Mouse (Mus musculus): Measurements from ENCODE around the gene Med22. TPM values are rescaled to one million over a fixed set of nuclear protein-coding genes. Genes with fewer than 3 reads are reported as not detected.

Gene Med22
- polyA plus RNA-seq, 1 experiment from 2014 or later = 28.4 TPM

Other genes with a start within 250 kb of the Med22 start
- not detected in 2 replicates for gene Lcn4, start 239.4 kb downstream of the Med22 start, polyA plus RNA-seq (2014; fragmentation: Nextera tagmentation; extraction: Ambion mirVana)
- gene Abo, start 45.7 kb downstream of the Med22 start, polyA plus RNA-seq (2014; fragmentation: Nextera tagmentation; extraction: Ambion mirVana) = not detected in 2 replicates
- gene Surf6, start 7.8 kb downstream of the Med22 start, polyA plus RNA-seq (2014; fragmentation: Nextera tagmentation; extraction: Ambion mirVana) = 13.6 and 15.0 TPM in 2 replicates
- gene Rpl7a, start 87 bp upstream of the Med22 start, polyA plus RNA-seq (2014; fragmentation: Nextera tagmentation; extraction: Ambion mirVana) = 782 and 796 TPM in 2 replicates
- 38.5 and 41.6 TPM in 2 replicates for gene Surf2, start 5.7 kb upstream of the Med22 start, polyA plus RNA-seq (2014; fragmentation: Nextera tagmentation; extraction: Ambion mirVana)
- 53.3 and 57.0 TPM in 2 replicates for gene Surf1, start 5.9 kb upstream of the Med22 start, polyA plus RNA-seq (2014; fragmentation: Nextera tagmentation; extraction: Ambion mirVana)
- gene Surf4, start 23.3 kb upstream of the Med22 start, polyA plus RNA-seq (2014; fragmentation: Nextera tagmentation; extraction: Ambion mirVana) = 181 and 195 TPM in 2 replicates
- not detected in 2 replicates for gene Stkld1, start 23.4 kb upstream of the Med22 start, polyA plus RNA-seq (2014; fragmentation: Nextera tagmentation; extraction: Ambion mirVana)
- 48.2 and 52.7 TPM in 2 replicates for gene Rexo4, start 53.7 kb upstream of the Med22 start, polyA plus RNA-seq (2014; fragmentation: Nextera tagmentation; extraction: Ambion mirVana)
- gene Adamts13, start 62.7 kb upstream of the Med22 start, polyA plus RNA-seq (2014; fragmentation: Nextera tagmentation; extraction: Ambion mirVana) = 0.15 and 0.16 TPM in 2 replicates
- gene Cacfd1, start 99.2 kb upstream of the Med22 start, polyA plus RNA-seq (2014; fragmentation: Nextera tagmentation; extraction: Ambion mirVana) = 55.0 and 56.8 TPM in 2 replicates
- 0.76 and 0.94 TPM in 2 replicates for gene Slc2a6, start 117.3 kb upstream of the Med22 start, polyA plus RNA-seq (2014; fragmentation: Nextera tagmentation; extraction: Ambion mirVana)
- not detected in 2 replicates for gene Mymk, start 161.5 kb upstream of the Med22 start, polyA plus RNA-seq (2014; fragmentation: Nextera tagmentation; extraction: Ambion mirVana)
- gene Adamtsl2, start 168.7 kb upstream of the Med22 start, polyA plus RNA-seq (2014; fragmentation: Nextera tagmentation; extraction: Ambion mirVana) = 2.0 TPM in 2 replicates
- gene Fam163b, start 231.8 kb upstream of the Med22 start, polyA plus RNA-seq (2014; fragmentation: Nextera tagmentation; extraction: Ambion mirVana) = 0.24 and 0.42 TPM in 2 replicates